Mouse (Mus musculus) pancreas, adult 10 weeks (tissue): ENCODE measurements around the gene Gskip. TPM values are rescaled to one million over a fixed set of nuclear protein-coding genes. Genes with fewer than 3 reads are reported as not detected.

Source experiments
- polyA plus RNA-seq: library from polyadenylated mRNA; stranded (reverse); fragments of 350-450 nt; fragmentation: Illumina TruSeq; extraction: RNeasy Lipid Tissue Mini Kit (QIAGEN cat#74804); gene quantifications from one replicate; pipeline ENCODE4 v1.2.3, GENCODE M21; 2015; ENCODE audit warnings: low read depth, low replicate concordance; ENCODE audit not compliant: insufficient read depth

Gskip gene
- 2.3 TPM for polyA plus RNA-seq

DNA sequence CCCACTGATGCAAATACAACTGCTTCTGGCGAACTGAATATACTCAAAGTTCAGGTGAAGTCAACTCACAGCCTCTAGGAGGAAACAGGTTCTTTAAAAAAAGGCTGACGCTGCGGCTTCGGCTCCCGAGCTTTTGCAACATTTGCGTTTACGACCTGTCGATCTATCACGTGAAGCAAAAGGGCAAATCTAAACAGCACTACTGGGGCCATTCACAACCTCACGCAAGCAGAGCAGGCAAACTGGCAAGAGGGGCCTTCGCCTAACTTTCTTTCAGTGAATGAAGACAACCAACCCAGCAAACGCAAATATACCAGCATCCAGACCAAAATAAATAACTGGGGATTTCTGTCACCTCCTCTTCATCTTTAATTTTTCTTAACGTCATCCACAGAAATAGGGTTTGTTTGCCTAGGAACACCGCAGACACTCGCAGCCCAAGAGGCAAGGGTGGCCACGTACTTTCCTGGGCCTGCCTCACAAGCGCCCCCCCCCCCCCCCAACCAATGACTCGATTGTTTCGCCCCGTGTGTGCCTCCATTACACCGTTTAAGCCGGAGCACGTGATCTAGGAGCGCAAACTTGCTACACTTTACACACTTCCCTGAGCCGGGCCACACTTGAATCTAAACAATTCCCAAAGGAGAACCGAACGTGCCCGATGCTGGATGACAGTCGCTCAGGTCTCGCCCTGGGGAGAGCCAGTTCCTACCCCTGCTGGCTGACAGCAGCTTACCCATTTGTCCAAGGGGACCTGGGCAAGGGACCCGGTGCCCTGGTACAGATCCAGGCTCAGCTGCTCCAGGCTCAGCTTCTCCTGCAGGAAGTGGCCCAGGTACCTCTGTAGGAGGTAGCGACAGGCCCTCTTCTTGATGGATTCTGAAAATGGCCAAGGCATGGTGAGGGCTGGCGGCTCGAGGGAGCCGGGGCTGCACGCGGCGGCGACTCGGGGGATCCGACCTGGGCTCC lies at the start of gene Gskip:
Gskip (plus strand) TSS at position 897 of the 969 bp plus-strand sequence.

DNA sequence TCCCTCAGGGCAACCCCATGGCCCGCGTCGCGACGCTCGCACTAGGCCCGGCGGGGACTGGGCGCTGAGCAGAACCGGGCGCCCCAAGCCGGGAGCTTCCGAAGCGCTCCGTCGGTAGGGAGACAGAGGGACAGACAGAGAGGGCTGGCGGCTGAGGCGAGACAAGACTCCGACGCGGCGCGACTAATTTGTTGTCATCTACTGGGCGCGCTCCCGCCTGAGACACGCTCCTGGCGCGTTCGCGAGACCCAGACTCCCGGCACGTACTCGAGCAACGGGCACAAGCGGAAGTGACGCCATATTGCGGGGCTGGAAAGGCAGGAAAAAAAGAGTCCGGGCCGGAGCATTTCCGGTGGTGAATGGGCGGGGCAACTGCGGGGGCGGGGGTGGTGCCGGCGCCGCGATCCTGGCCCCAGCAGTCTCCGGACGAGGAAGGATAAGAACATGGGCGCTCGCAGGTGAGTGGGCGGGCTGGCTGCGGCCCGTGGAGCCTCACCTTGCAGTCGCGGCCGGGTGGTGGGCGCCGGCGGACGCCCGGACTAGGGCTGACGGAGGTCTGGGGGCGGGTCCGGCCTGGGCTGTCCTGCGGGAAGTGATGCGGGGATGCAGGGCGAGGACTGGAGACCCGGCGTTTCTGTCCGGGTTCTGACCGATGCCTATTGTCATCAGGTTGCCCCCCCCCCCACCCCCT lies 517 bp downstream of the Gskip start, which contains the start of gene Atg2b:
Atg2b (minus strand) TSS at position 211 of the 691 bp plus-strand sequence.

DNA sequence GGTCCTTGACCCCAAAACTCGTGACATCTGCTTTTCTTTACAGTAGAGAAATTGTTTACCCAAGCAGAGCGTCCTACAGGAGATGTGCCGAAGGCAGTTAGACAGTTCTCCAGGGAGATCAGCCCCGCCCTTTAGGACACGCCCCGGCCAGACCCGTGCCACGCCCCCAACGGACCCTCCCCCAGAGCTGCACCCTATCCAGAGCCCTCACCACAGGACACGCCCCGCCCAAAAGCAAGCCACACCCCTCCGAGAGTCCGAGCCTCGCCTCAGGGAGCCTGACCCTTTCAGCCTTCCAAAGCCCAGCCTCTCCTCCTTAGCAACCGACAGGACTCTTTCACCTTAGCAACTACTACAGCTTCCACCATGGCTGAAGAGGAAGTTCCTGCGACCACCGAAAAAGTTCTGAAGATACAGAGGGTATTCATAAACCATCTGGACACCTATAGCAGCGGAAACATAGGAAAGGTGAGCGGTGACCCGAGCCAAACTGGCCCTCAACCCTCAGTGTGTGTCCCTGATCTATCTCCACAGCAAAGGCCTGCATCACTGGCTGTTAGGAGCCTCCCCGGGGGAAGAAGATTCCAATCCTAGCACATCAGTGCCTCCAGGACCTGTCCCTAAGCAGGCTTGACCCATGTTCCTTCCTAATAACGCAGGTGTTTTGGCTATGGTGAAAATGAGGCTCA lies 21.3 kb downstream of the Gskip start, which contains the start of gene Ak7:
Ak7 (plus strand) TSS at position 178 of the 689 bp plus-strand sequence.

Other genes with a start within 250 kb of the Gskip start
- 0.35 TPM for gene D430019H16Rik, start 231.0 kb upstream of the Gskip start, polyA plus RNA-seq
- 4.5 TPM for gene Bdkrb2, start 121.6 kb upstream of the Gskip start, polyA plus RNA-seq
- gene Bdkrb1, start 81.7 kb upstream of the Gskip start, polyA plus RNA-seq, result not detected
- gene Atg2b, start 382 bp downstream of the Gskip start, polyA plus RNA-seq, result 9.5 TPM
- gene Ak7, start 21.1 kb downstream of the Gskip start, polyA plus RNA-seq, result not detected
- 32.0 TPM for gene Papola, start 99.9 kb downstream of the Gskip start, polyA plus RNA-seq